ENCODE assay signal across 8 mouse cellular contexts in the genomic region with DNA sequence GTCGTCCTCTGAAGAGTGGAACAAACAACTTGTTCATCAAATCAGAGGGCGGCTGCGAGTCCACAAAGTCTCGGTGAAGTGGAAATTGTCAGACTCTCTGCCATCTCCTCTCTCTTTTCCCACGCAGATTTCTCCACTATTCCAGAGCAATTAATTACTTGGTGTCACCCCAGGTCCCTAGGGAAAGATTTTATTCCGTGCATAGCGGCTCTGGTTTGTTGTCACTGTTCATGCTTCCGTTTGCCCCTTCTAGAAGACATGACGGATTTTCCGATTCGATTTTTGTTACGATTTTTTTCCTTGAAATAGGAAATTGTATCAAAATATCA. TPM values are rescaled to one million over a fixed set of nuclear protein-coding genes. Genes with fewer than 3 reads are reported as not detected.
A peak's percentile ranks its signal among the peaks of the same experiment; 100 is the strongest.
DNase-seq lines count a peak whose midpoint lies in the region; ATAC-seq and TF ChIP-seq lines count a peak whose summit lies in the region.

No protein-coding gene starts in this region.

- H3K36me3 ChIP-seq in kidney, adult 2 months (ENCODE audit: control insufficient read depth, insufficient read depth, low read length), result no peaks in the 10 kb centered on the region; the same call in 1 of the 2 replicates
- no peaks in the 10 kb centered on the region for H3K36me3 ChIP-seq in hindbrain, embryonic 11.5 days (ENCODE audit: control insufficient read depth, insufficient read depth, low read length)
- peaks cover 3% of the 10 kb centered on the region; the same call in 1 of the 2 replicates for H3K36me3 ChIP-seq in midbrain, embryonic 12.5 days

- peak overlapping the region; percentile 85 for H3K9ac ChIP-seq in hindbrain, embryonic 11.5 days (ENCODE audit: low read depth, low read length)
- H3K9ac ChIP-seq in midbrain, embryonic 12.5 days (replicated peaks), result peak overlapping the region; percentile 83

- no peak for TF ChIP-seq CTCF in kidney, adult 2 months (conservative IDR thresholded peaks at IDR 0.05; ENCODE audit: insufficient read depth, insufficient read length, low read depth, low read length)

- no peaks in the 10 kb centered on the region for H3K27me3 ChIP-seq in kidney, adult 2 months (replicated peaks; ENCODE audit: control insufficient read depth, insufficient read depth, low read length)
- H3K27me3 ChIP-seq in hindbrain, embryonic 11.5 days (ENCODE audit: control insufficient read depth, insufficient read depth, low read length), result no peaks in the 10 kb centered on the region
- no peaks in the 10 kb centered on the region for H3K27me3 ChIP-seq in midbrain, embryonic 12.5 days

- peak; percentile 33 for DNase-seq in kidney, adult 2 months
- DNase-seq in kidney, adult 18-20 months, result no peak
- DNase-seq in MN1 (ENCODE audit: low spot score), result peak; percentile 62
- no peak for DNase-seq in hindbrain, embryonic 11.5 days (ENCODE audit: low spot score)
- DNase-seq in B cell, adult 2 months, result no peak
- no peak for DNase-seq in cerebellum, adult 11-12 months
- DNase-seq in layer of hippocampus, postnatal 14 days (ENCODE audit: low spot score in 2 of 2), result no peak

- no peaks in the 10 kb centered on the region for H3K9me3 ChIP-seq in hindbrain, embryonic 11.5 days (ENCODE audit: control insufficient read depth, low read length)
- no peaks in the 10 kb centered on the region for H3K9me3 ChIP-seq in midbrain, embryonic 12.5 days

- H3K4me1 ChIP-seq in kidney, adult 2 months (ENCODE audit: control insufficient read depth, insufficient read depth, low read length), result peaks cover 5% of the 10 kb centered on the region; the same call in 1 of the 2 replicates
- H3K4me1 ChIP-seq in hindbrain, embryonic 11.5 days (replicated peaks; ENCODE audit: control insufficient read depth, insufficient read depth, low read length), result peaks cover 7% of the 10 kb centered on the region
- peaks cover 20% of the 10 kb centered on the region for H3K4me1 ChIP-seq in midbrain, embryonic 12.5 days

- peak overlapping the region; percentile 34 for H3K27ac ChIP-seq in kidney, adult 2 months (ENCODE audit: insufficient read depth, low read depth, low read length)
- peak overlapping the region; percentile 94; the same call in 1 of the 2 replicates for H3K27ac ChIP-seq in hindbrain, embryonic 11.5 days (ENCODE audit: low read depth, low read length)
- H3K27ac ChIP-seq in midbrain, embryonic 12.5 days (replicated peaks), result peak overlapping the region; percentile 95; the same call in 1 of the 2 replicates

- TF ChIP-seq POLR2A in kidney, adult 2 months (IDR thresholded peaks at IDR 0.05; ENCODE audit: low read depth, low read length), result no peak

- H3K4me2 ChIP-seq in hindbrain, embryonic 11.5 days (replicated peaks; ENCODE audit: low read depth, low read length), result peak overlapping the region; percentile 89
- peak overlapping the region; percentile 94 for H3K4me2 ChIP-seq in midbrain, embryonic 12.5 days (replicated peaks)

- no peak for ATAC-seq in hindbrain, embryonic 11.5 days (ENCODE audit: low FRiP score)
- no peak for ATAC-seq in midbrain, embryonic 12.5 days (ENCODE audit: low FRiP score, low read depth)

- 3% methylated on average over 12 of the region's 12 CpGs for WGBS in kidney, adult 2 months
- 10% methylated on average over 12 of the region's 12 CpGs for WGBS in hindbrain, embryonic 11.5 days
- 10% methylated on average over 12 of the region's 12 CpGs for WGBS in midbrain, embryonic 12.5 days

- H3K4me3 ChIP-seq in kidney, adult 2 months (ENCODE audit: insufficient read depth, low read depth, low read length), result peak overlapping the region; percentile 97
- peak overlapping the region; percentile 93 for H3K4me3 ChIP-seq in hindbrain, embryonic 11.5 days (ENCODE audit: low read depth, low read length)
- peak overlapping the region; percentile 92 for H3K4me3 ChIP-seq in midbrain, embryonic 12.5 days

RNA-seq across cellular contexts. Expression of gene Cdc5l, which starts 0.7 kb away (rescaled TPM):
- polyA plus RNA-seq in kidney, adult 2 months (2012; rRNA removed), result 8.9 and 10.9 TPM in 2 replicates
- 86.2 and 87.3 TPM in 2 replicates for polyA plus RNA-seq in hindbrain, embryonic 11.5 days (2014; fragmentation: Nextera tagmentation; extraction: Ambion mirVana)
- 74.2 and 76.4 TPM in 2 replicates for polyA plus RNA-seq in midbrain, embryonic 12.5 days (2016; fragmentation: Nextera tagmentation; extraction: Ambion mirVana)
- 10 to 100 TPM; 47.0 to 50.2 TPM for total RNA-seq in layer of hippocampus, postnatal 14 days (2021)

RNA-seq across cellular contexts. Expression of gene Spats1, which starts 41.0 kb away (rescaled TPM):
- polyA plus RNA-seq in kidney, adult 2 months (2012; rRNA removed), result 0.19 and 0.45 TPM in 2 replicates
- 0.61 and 0.85 TPM in 2 replicates for polyA plus RNA-seq in hindbrain, embryonic 11.5 days (2014; fragmentation: Nextera tagmentation; extraction: Ambion mirVana)
- polyA plus RNA-seq in midbrain, embryonic 12.5 days (2016; fragmentation: Nextera tagmentation; extraction: Ambion mirVana), result 0.85 and 1.0 TPM in 2 replicates
- 1 to 10 TPM; 5.0 to 5.4 TPM for total RNA-seq in layer of hippocampus, postnatal 14 days (2021)

Comparison
In these comparisons a context has a peak if more than half of its experiments do, and no peak if none do; other contexts are left out.
1. DNase-seq: peak in kidney, adult 2 months (single experiment) and MN1 (single experiment); none in kidney, adult 18-20 months (single experiment), hindbrain, embryonic 11.5 days (single experiment), B cell, adult 2 months (0 of 2), cerebellum, adult 11-12 months (single experiment) and layer of hippocampus, postnatal 14 days (0 of 2).
2. H3K27ac ChIP-seq: peak in every context shown above with its lines; median percentile 95 in midbrain, embryonic 12.5 days; 94 in hindbrain, embryonic 11.5 days; 34 in kidney, adult 2 months.
3. Peak in every context shown above with its lines, with median percentiles within 50 percentile points of each other: H3K4me3 ChIP-seq.